Comparison of ENCODE assay signal across 18 mouse cellular contexts in genomic region chr11:54812314-54812713, GRCm38 (mm10). TPM values are rescaled to one million over a fixed set of nuclear protein-coding genes. Genes with fewer than 3 reads are reported as not detected.
DNase-seq lines count a peak whose midpoint lies in the region; ATAC-seq and TF ChIP-seq lines count a peak whose summit lies in the region.
"Had no signal": no experiment of that assay in that cellular context is flagged by ENCODE, and none has a peak within 500 bp of the region (broad histone marks: within the 10 kb centered on the region; RNA-seq: fewer than 3 reads in every experiment).

No protein-coding gene starts in this region.

- TF ChIP-seq POLR2A in bone marrow macrophage, adult 2 months (IDR thresholded peaks at IDR 0.05; ENCODE audit: borderline replicate concordance, low read depth, low read length): no peak

- no peak for DNase-seq in forebrain, embryonic 10.5 days (ENCODE audit: extremely low spot score, low spot score)
- no peak for DNase-seq in forebrain, embryonic 14.5 days (ENCODE audit: low spot score)
- peak; percentile 25 for DNase-seq in mesoderm, embryonic 11.5 days (ENCODE audit: low read depth, low spot score)
- DNase-seq in natural killer cell, adult 2 months (ENCODE audit: low spot score in 2 of 2): no peak
- no peak for DNase-seq in Muller cell, postnatal 12 days (ENCODE audit: inconsistent ontology term)
- DNase-seq in c-Kit-positive CD71-positive TER-119-positive erythroid progenitor cells, embryonic 14.5 days (ENCODE audit: low spot score): no peak
- DNase-seq: adrenal gland, postnatal 10 days; cerebellum, postnatal 14 days; gastrocnemius, postnatal 14 days; kidney, postnatal 25 days; liver, embryonic 13.5 days had no signal

- no peak for TF ChIP-seq CTCF in bone marrow macrophage, adult 2 months (IDR thresholded peaks at IDR 0.05; ENCODE audit: low read depth, low read length)

- no peak overlapping the region for H3K4me3 ChIP-seq in forebrain, embryonic 10.5 days
- no peak overlapping the region for H3K4me3 ChIP-seq in forebrain, embryonic 16.5 days (replicated peaks; ENCODE audit: low read length)
- H3K4me3 ChIP-seq in bone marrow macrophage, adult 2 months (ENCODE audit: insufficient read depth, low read length): no peak overlapping the region
- no peak overlapping the region for H3K4me3 ChIP-seq in forebrain, embryonic 14.5 days (ENCODE audit: low read depth, low read length)
- H3K4me3 ChIP-seq: embryonic facial prominence, embryonic 13.5 days; limb, embryonic 10.5 days; liver, embryonic 13.5 days; megakaryocyte, embryonic 14.5 days had no signal

- peaks cover 42% of the 10 kb centered on the region for H3K4me1 ChIP-seq in forebrain, embryonic 10.5 days
- H3K4me1 ChIP-seq in forebrain, embryonic 16.5 days (replicated peaks; ENCODE audit: control insufficient read depth, insufficient read depth, low read length): peaks cover 9% of the 10 kb centered on the region
- H3K4me1 ChIP-seq in bone marrow macrophage, adult 2 months (ENCODE audit: control insufficient read depth, insufficient read depth, low read length): peaks cover 39% of the 10 kb centered on the region
- H3K4me1 ChIP-seq in forebrain, embryonic 14.5 days (ENCODE audit: control insufficient read depth, insufficient read depth, low read length): peaks cover 8% of the 10 kb centered on the region; the same call in 1 of the 2 replicates
- H3K4me1 ChIP-seq: embryonic facial prominence, embryonic 13.5 days had no signal

- no peaks in the 10 kb centered on the region for H3K36me3 ChIP-seq in forebrain, embryonic 10.5 days (replicated peaks)
- no peaks in the 10 kb centered on the region for H3K36me3 ChIP-seq in forebrain, embryonic 16.5 days (ENCODE audit: control insufficient read depth, insufficient read depth)
- no peaks in the 10 kb centered on the region for H3K36me3 ChIP-seq in forebrain, embryonic 14.5 days (ENCODE audit: control insufficient read depth, insufficient read depth, low read length)
- H3K36me3 ChIP-seq: embryonic facial prominence, embryonic 13.5 days; limb, embryonic 10.5 days; liver, embryonic 13.5 days had no signal

- ATAC-seq in forebrain, embryonic 16.5 days: no peak
- no peak for ATAC-seq in forebrain, embryonic 14.5 days
- ATAC-seq: intestine, embryonic 16.5 days; lung, postnatal 0 days had no signal

- H3K9ac ChIP-seq in forebrain, embryonic 16.5 days (replicated peaks; ENCODE audit: low read depth, low read length): no peak overlapping the region
- no peak overlapping the region for H3K9ac ChIP-seq in forebrain, embryonic 14.5 days (ENCODE audit: low read length)
- H3K9ac ChIP-seq: embryonic facial prominence, embryonic 13.5 days; liver, embryonic 13.5 days had no signal

- no peaks in the 10 kb centered on the region for H3K27me3 ChIP-seq in forebrain, embryonic 10.5 days (ENCODE audit: poor library complexity, severe bottlenecking)
- H3K27me3 ChIP-seq in forebrain, embryonic 16.5 days (replicated peaks; ENCODE audit: control insufficient read depth, insufficient read depth, low read length): no peaks in the 10 kb centered on the region
- no peaks in the 10 kb centered on the region for H3K27me3 ChIP-seq in forebrain, embryonic 14.5 days (replicated peaks; ENCODE audit: control insufficient read depth, insufficient read depth, low read length)
- H3K27me3 ChIP-seq: embryonic facial prominence, embryonic 13.5 days; liver, embryonic 13.5 days had no signal

- H3K27ac ChIP-seq in forebrain, embryonic 10.5 days: peak overlapping the region; percentile 82
- H3K27ac ChIP-seq in forebrain, embryonic 16.5 days (ENCODE audit: low read length): no peak overlapping the region
- H3K27ac ChIP-seq in bone marrow macrophage, adult 2 months (ENCODE audit: insufficient read depth, low read depth, low read length): peak overlapping the region; percentile 45
- peak overlapping the region; percentile 66 for H3K27ac ChIP-seq in forebrain, embryonic 14.5 days (ENCODE audit: low read depth, low read length)
- H3K27ac ChIP-seq: embryonic facial prominence, embryonic 13.5 days; limb, embryonic 10.5 days; liver, embryonic 13.5 days had no signal

- H3K4me2 ChIP-seq in forebrain, embryonic 16.5 days (ENCODE audit: low read length): no peak overlapping the region
- no peak overlapping the region for H3K4me2 ChIP-seq in forebrain, embryonic 14.5 days (ENCODE audit: low read length)
- H3K4me2 ChIP-seq: embryonic facial prominence, embryonic 13.5 days; liver, embryonic 13.5 days had no signal

- whole genome bisulfite sequencing in forebrain, embryonic 10.5 days: 69% methylated on average over 4 of the region's 4 CpGs
- WGBS in forebrain, embryonic 16.5 days: 38% methylated on average over 4 of the region's 4 CpGs
- 40% methylated on average over 4 of the region's 4 CpGs for WGBS in forebrain, embryonic 14.5 days

- H3K9me3 ChIP-seq in forebrain, embryonic 10.5 days: no peaks in the 10 kb centered on the region
- H3K9me3 ChIP-seq in forebrain, embryonic 16.5 days (ENCODE audit: control insufficient read depth, low read length): no peaks in the 10 kb centered on the region
- H3K9me3 ChIP-seq in forebrain, embryonic 14.5 days (replicated peaks; ENCODE audit: control insufficient read depth, low read length): no peaks in the 10 kb centered on the region
- H3K9me3 ChIP-seq: embryonic facial prominence, embryonic 13.5 days; limb, embryonic 10.5 days; liver, embryonic 13.5 days had no signal

RNA-seq across cellular contexts. Expression of gene Cdc42se2, which starts 24.8 kb away (rescaled TPM):
- 182 and 187 TPM in 2 replicates for polyA plus RNA-seq in forebrain, embryonic 10.5 days (2016; fragmentation: Nextera tagmentation; extraction: Ambion mirVana)
- 184 and 205 TPM in 2 replicates for polyA plus RNA-seq in forebrain, embryonic 16.5 days (2015; fragmentation: Nextera tagmentation; extraction: Ambion mirVana)
- polyA plus RNA-seq in bone marrow macrophage, adult 2 months (2012; ENCODE audit: insufficient read depth, insufficient read length, missing spikeins): 126 and 128 TPM in 2 replicates
- 221 and 226 TPM in 2 replicates for polyA plus RNA-seq in forebrain, embryonic 14.5 days (2014; fragmentation: Nextera tagmentation; extraction: Ambion mirVana)

RNA-seq across cellular contexts. Expression of gene Lyrm7, which starts 48.4 kb away (rescaled TPM):
- 4.1 and 8.0 TPM in 2 replicates for polyA plus RNA-seq in forebrain, embryonic 10.5 days (2016; fragmentation: Nextera tagmentation; extraction: Ambion mirVana)
- 14.2 and 17.6 TPM in 2 replicates for polyA plus RNA-seq in forebrain, embryonic 16.5 days (2015; fragmentation: Nextera tagmentation; extraction: Ambion mirVana)
- polyA plus RNA-seq in bone marrow macrophage, adult 2 months (2012; ENCODE audit: insufficient read depth, insufficient read length, missing spikeins): 0.67 and 1.7 TPM in 2 replicates
- polyA plus RNA-seq in forebrain, embryonic 14.5 days (2014; fragmentation: Nextera tagmentation; extraction: Ambion mirVana): 11.4 and 13.2 TPM in 2 replicates

RNA-seq across cellular contexts. Expression of gene Hint1, which starts 53.9 kb away (rescaled TPM):
- 675 and 687 TPM in 2 replicates for polyA plus RNA-seq in forebrain, embryonic 10.5 days (2016; fragmentation: Nextera tagmentation; extraction: Ambion mirVana)
- polyA plus RNA-seq in forebrain, embryonic 16.5 days (2015; fragmentation: Nextera tagmentation; extraction: Ambion mirVana): 685 and 697 TPM in 2 replicates
- polyA plus RNA-seq in bone marrow macrophage, adult 2 months (2012; ENCODE audit: insufficient read depth, insufficient read length, missing spikeins): 324 and 359 TPM in 2 replicates
- polyA plus RNA-seq in forebrain, embryonic 14.5 days (2014; fragmentation: Nextera tagmentation; extraction: Ambion mirVana): 757 and 875 TPM in 2 replicates
